Mouse (Mus musculus) erythroblast, adult 5-6 weeks (primary cell): Measurements from ENCODE around the gene Socs3. TPM values are rescaled to one million over a fixed set of nuclear protein-coding genes. Genes with fewer than 3 reads are reported as not detected.

Experiments used
- ATAC-seq: replicated peaks from 2 replicates; pipeline ENCODE4 v1.8.0; 2016; ENCODE audit warnings: moderate number of reproducible peaks, mild to moderate bottlenecking, moderate TSS enrichment, inconsistent platforms; ENCODE audit not compliant: poor library complexity, low FRiP score, severe bottlenecking
- total RNA-seq, 2 experiments: library from RNA; stranded (forward) in 1 of 2; stranded (reverse) in 1 of 2; fragments of 150-400 nt in 1 of 2; fragments of 200-764, 138-1000 nt in 1 of 2; gene quantifications; 2 replicates each; pipeline versions ENCODE4 v1.2.3 to v1.2.4; 2015 to 2017; ENCODE audit warnings: low replicate concordance in 2 of 2

Socs3 gene
- total RNA-seq (2015; ENCODE audit: low replicate concordance) (0.19 and 0.42 TPM in 2 replicates), total RNA-seq (2017; ENCODE audit: low replicate concordance) (1.3 and 1.5 TPM in 2 replicates)

- peak; percentile 62 for ATAC-seq
These were observed at the start of gene Socs3 for GRCm38 (mm10) chr11:117969945-117970872. Socs3 (minus strand) TSS chr11:117970047.

GRCm38 (mm10) chr11:118018328-118018727 is 48.5 kb upstream of the Socs3 start:
- ATAC-seq: no peak

DNA sequence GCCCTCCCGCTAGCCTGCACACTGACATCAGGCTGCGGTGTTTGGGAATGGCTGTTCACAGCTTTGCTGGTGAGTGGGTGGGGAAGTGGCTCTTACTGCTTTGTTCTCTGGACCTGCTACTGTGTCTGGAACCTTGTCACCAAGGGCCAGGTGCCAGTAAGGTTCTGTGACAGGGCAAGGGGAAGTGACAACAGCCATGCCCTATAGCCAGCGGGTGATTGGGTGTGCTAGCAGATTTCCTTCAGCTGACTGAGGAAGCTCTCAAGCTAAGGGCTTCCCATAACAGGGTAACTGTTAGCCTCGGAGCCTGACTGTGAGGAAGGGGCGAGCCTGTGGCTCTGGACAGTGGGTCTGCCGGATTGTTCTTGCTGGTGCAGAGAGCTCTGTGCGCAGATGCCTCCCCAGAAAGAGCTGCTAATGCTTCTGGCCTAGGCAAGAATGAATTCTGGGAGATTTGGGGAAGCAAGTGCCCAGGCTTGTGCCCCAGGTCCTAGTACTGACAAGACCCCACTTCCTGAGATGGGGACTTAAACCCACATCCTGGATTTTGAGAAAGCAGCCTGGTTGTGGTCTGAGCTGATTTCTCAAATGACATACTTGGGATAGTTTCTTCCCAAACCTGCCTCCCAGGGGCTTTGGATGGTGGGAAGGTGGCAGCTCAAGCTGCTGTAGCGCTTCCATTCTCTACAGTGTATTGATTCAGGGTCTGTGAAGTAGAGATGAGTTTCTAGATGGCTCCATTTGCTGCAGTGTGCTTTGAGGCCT is 45.7 kb upstream of the Socs3 start:
- ATAC-seq: no peak

- no peak for ATAC-seq
These were observed 44.6 kb upstream of the Socs3 start for GRCm38 (mm10) chr11:118014391-118014995.

- ATAC-seq: no peak
These were observed 43.5 kb upstream of the Socs3 start for GRCm38 (mm10) chr11:118013339-118013738.

DNA sequence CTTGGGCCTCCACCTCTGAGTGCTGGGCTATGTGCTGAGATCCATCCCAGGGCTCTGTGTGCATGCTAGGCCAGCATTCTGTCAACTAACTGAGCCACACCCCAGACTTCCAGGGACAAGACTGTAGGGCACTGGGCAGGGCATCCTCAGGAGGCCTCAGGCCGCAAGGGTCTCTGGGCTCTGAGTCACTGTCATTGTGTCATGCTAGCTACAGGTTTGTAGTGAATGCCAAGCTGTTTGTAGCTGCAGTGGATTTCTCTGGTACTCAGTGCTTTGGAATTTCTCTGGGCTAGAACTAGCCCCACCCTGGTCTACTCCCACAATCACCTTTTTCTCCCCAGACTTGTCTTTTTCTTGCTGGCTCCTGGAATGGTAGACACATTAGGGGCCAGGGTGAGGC is 42.7 kb upstream of the Socs3 start:
- ATAC-seq: no peak

DNA sequence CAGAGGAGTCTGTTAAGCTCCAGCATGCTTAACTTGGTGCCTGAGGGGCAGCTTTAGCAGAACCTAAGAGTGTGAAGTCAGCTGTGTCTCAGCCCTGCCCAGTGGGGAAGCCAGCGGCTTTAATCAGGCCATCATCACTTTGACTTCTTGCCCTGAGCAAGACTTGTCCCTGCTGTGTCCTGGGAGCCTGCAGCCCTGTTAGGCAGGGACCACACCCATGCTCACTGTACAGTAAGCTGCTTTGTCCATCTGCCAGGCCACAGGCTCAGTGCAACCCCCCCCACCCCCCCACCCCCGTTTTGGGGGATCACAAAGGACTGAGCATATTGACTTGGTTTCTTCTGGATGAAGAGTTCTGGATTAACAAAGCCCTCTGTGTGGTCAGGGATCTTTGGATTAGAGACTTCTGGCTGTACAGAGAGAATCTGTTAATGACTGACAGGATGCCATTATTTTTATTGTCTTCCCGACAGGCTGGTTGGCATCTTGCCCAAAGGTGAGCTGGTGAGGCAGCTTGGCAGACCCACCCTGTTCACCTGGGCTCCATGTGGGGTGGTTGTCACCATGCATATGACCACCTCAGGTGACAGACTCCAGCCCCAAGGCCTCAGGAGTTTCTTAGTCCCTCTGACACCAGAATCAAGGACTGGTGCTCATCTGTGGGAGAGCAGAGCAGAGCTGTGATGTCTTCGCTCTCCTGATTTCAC is 40.2 kb upstream of the Socs3 start:
- ATAC-seq: no peak

DNA sequence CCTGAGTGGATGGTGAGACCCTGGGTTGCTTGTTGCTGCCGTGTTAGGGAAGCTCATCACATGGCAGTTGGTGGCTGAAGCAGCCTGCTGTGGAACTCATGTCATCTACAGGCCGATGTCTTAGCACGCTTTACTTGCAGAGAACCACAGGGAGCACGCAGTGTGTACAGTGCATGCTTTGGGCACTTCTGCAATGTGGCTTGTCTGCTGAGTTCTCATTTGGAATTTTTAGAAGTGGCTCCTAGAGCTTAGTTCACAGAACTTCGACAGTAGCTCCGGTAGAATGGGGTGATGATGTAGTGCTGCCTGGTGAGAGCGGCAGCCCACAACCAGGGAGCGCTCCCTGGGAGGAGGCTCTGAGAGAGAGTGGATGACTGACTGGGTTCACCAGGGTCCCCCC is 39.0 kb upstream of the Socs3 start:
- ATAC-seq: no peak

DNA sequence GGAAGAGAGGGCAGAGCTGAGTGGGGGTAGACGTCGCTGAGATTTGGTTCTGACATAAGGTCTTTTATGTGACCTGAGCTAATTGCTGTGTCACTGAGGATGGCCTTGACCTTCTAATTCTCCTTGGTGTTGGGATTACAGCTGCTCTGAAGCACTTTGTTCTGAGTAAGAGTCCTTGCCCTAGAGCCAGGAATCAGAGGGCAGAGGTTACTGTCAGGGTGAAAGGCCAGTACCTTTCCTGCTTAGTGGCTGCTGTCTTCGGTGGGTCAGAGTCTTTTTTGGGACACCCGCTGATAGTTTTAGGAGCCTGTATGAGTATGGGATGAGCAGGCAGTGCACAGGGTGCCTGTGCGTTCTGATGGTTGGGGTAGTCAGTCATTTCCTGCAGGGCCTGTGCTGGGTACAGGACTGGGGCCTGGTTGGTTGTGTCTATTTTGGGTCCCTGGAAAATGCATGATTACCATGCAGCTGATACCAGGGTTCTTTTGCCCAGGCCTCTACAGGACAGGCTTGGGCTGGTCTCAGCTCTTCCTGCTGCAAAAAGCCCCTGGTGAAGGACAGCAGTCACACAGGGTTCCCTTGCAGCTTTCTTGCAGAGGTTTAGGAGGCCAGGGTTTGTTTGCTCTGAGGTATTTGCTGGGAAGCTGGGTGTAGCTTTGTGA is 38.4 kb upstream of the Socs3 start:
- 0 out of 2 replicates have a peak, but pooled peaks have one; percentile 6 for ATAC-seq

DNA sequence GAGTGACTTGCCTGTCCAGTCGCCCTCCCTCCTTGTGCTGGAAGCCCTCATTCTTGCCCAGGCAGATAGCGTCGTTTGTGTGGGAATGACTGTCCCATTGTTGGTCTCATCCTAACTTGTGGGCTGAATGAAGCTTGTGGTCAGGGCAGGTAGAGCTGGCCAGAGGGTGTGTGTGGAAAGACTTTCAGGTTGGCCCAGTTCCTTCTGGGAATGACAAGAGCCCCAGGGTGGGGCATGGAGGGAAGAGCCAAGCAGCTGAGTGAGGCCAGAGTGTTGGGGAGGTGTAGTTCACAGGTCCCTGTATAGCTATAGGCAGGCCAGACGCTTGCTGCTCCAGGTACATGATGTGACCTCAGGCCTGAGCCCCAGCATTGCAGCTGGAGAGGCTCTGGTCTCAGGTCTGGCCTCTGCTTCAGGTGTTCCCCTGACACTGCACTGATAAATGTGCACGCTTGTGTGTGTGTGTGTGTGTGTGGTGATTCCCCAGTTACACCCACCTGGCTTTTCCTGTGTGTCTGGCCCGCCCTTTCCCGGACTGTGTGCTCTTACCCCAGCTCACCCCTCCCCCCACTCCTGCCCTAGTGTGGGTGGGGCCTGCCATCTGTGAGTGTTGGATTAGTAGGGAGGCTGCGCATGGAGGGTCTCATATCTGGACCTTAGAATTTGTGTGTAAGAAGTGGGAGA is 37.8 kb upstream of the Socs3 start:
- 0 out of 2 replicates have a peak, but pooled peaks have one; percentile 27 for ATAC-seq

GRCm38 (mm10) chr11:118004217-118004616 is 34.4 kb upstream of the Socs3 start:
- no peak for ATAC-seq

GRCm38 (mm10) chr11:118003718-118004117 is 33.9 kb upstream of the Socs3 start:
- no peak for ATAC-seq

- no peak for ATAC-seq
These were observed 33.3 kb upstream of the Socs3 start for GRCm38 (mm10) chr11:118003176-118003575.

DNA sequence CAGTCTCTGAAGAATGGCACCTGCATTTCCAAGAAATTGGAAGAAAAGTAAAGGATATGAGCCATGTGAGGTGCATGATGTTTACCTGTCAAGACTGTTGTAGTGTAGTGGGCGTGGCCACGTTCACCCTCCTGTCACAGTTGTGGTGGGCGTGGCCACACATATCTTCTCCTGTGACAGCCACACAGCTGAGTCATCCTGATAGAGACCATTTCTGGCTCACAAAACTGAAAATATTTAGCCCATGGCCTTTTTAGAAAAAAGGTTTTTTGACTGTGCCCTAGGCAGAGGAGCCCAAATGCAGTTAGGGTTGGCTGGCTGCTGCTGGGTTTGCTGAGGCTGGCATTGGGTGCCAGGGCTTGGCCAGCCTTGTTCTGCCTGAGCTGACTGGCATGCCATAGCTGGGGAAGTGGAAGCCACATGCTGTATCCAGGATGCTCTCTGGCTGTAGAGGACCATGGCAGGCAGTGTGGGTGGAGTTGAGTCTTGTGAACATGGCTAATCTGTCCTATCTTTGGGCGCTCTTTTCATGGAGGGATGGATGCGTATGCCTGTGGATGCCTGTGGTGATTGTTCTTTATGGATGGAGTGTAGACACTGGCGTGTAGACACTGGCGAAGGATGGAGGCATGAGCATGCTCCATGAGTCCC is 30.8 kb upstream of the Socs3 start:
- ATAC-seq: peak; percentile 89

- ATAC-seq: 0 out of 2 replicates have a peak, but pooled peaks have one; percentile 2
These were observed 30.2 kb upstream of the Socs3 start for GRCm38 (mm10) chr11:118000083-118000482.

- ATAC-seq: no peak
These were observed 29.6 kb upstream of the Socs3 start for GRCm38 (mm10) chr11:117999260-117999934.

GRCm38 (mm10) chr11:117998356-117998755 is 28.5 kb upstream of the Socs3 start:
- no peak for ATAC-seq
